Mouse (Mus musculus) gastrocnemius, adult 2 months (tissue): ENCODE measurements around the gene Mrpl57. TPM values are rescaled to one million over a fixed set of nuclear protein-coding genes. Genes with fewer than 3 reads are reported as not detected.

ENCODE experiments used
- DNase-seq: peaks from one replicate; pipeline ENCODE4 v3.0.0; 2022
- H3K27ac ChIP-seq: fragments of 200-600 bp; 2 replicates; pipeline ENCODE4 v1.8.1; 2022; ENCODE audit warnings: mild to moderate bottlenecking
- H3K4me3 ChIP-seq: fragments of 200-600 bp; 2 replicates; pipeline ENCODE4 v1.8.1; 2022; ENCODE audit warnings: mild to moderate bottlenecking, moderate library complexity
- CTCF ChIP-seq: fragments of 200-600 bp; IDR thresholded peaks from 2 replicates; pipeline ENCODE4 v1.8.1; 2022; ENCODE audit warnings: antibody characterized with exemption, mild to moderate bottlenecking, moderate library complexity
- intact Hi-C: fragments of 180-260 bp; cut with DNase I; formaldehyde crosslinking; loops from one replicate; pipeline ENCODE4 v1.15.1; 2025
- microRNA-seq: library from miRNA; unstranded; fragments of <30 nt; microRNA quantifications from one replicate; pipeline ENCODE4 v1.2.0, GENCODE M21; 2021
- total RNA-seq, 2 experiments: library from RNA; stranded (reverse); gene quantifications; 2 replicates each; pipeline ENCODE4 v1.2.3; 2021

Gene Mrpl57
- total RNA-seq, 2 experiments from 2014 or later = 64.1 to 72.6 TPM

DNA sequence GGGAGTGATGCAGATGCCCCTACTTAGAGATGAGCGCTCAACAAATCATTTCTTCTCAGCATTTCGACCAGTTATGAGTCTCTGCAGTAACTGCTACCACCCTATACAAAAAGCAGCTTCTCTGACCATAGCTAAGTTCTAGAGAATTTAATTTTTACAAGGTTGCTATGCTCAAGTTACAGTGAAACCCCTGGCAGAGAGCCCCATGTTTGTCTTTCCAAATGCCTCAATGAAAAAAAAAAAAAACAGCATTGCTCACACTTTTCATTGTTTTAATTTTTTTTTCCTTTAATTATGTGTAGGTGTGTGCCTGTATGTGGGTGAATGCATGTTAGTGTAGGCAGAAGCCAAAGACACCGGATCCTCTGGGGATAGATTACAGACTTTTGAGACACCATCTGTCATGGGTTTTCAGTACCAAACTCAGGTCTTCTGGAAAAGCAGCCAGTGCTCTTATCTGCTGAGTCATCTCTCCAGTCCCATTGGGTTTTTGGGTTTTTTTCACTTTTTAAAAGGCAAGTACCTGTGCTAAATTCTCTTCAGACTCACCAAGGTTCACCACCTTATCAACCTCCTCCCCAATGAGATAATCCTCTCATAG lies 40.7 kb downstream of the Mrpl57 start:
- Histone ChIP-seq H3K27ac (no peak overlapping the region), H3K4me3 (no peak overlapping the region)
- no peak for DNase-seq
- TF ChIP-seq CTCF = no peak
- intact Hi-C loops = no loop called here

DNA sequence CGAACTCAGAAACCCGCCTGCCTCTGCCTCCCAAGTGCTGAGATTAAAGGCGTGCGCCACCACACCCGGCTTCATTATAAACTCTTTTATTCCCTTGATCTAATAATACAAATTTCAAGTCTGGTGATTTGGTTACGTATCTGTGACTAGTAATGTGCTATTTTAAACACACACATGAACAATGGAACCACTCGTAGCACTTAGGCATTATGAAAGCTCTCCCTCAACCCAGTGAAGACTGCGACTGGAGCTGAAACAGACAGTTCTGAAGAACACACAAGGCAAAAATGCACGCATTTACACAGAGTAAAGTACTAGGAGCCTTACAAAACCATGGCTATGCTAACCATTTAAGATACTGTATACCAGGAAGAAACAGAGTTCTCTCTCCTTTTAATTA lies 51.9 kb downstream of the Mrpl57 start:
- intact Hi-C loops = no loop called here
- DNase-seq = no peak
- TF ChIP-seq CTCF = no peak
- Histone ChIP-seq H3K27ac (no peak overlapping the region), H3K4me3 (no peak overlapping the region)

Small RNAs within 50 kb of the gene (microRNA-seq; reads per million reads assigned to microRNA genes)
- not detected for gene Mir3077

Other genes with a start within 250 kb of the Mrpl57 start
- 10 to 100 TPM in 1 of 2 experiments, 1 to 10 TPM in 1; 8.4 to 17.8 TPM for gene Xpo4, start 160.8 kb upstream of the Mrpl57 start, total RNA-seq
- gene Gm49361, start 80.1 kb upstream of the Mrpl57 start, total RNA-seq = not detected
- gene Lats2, start 67.8 kb upstream of the Mrpl57 start, total RNA-seq = 10 to 100 TPM; 23.7 to 24.2 TPM
- gene Sap18, start 28.1 kb upstream of the Mrpl57 start, total RNA-seq = 10 to 100 TPM; 54.8 to 73.6 TPM
- gene Ska3, start within 50 bp of the Mrpl57 start, total RNA-seq = not detected
- gene Zdhhc20, start 64.0 kb downstream of the Mrpl57 start, total RNA-seq = 1 to 10 TPM; 3.6 to 5.1 TPM
- gene Micu2, start 173.0 kb downstream of the Mrpl57 start, total RNA-seq = 10 to 100 TPM; 29.1 to 45.9 TPM
- 1 to 10 TPM; 1.3 to 2.8 TPM for gene Fgf9, start 244.3 kb downstream of the Mrpl57 start, total RNA-seq